Mouse (Mus musculus): Measurements from ENCODE around the gene Elp6. TPM values are rescaled to one million over a fixed set of nuclear protein-coding genes. Genes with fewer than 3 reads are reported as not detected.

Gene Elp6
- total RNA-seq (2023): 1 to 10 TPM; 2.6 to 3.8 TPM

GRCm38 (mm10) chr9:110304969-110305651, at the start of gene Elp6:
Gene Elp6, plus strand, starts transcription at chr9:110305173.

GRCm38 (mm10) chr9:110333135-110333895, 28.3 kb downstream of the Elp6 start, which contains the start of gene Scap:
Gene Scap, plus strand, starts transcription at chr9:110333288.

Other genes with a start within 250 kb of the Elp6 start
- 10 to 100 TPM; 38.3 to 50.0 TPM for gene Smarcc1, start 187.5 kb upstream of the Elp6 start, total RNA-seq (2023)
- gene Dhx30, start 187.3 kb upstream of the Elp6 start, total RNA-seq (2023): 10 to 100 TPM; 70.2 to 77.5 TPM
- gene Cspg5, start 61.4 kb upstream of the Elp6 start, total RNA-seq (2023): under 1 TPM; 0.68 to 0.85 TPM
- gene Scap, start 28.1 kb downstream of the Elp6 start, total RNA-seq (2023): 10 to 100 TPM; 39.9 to 42.5 TPM
- 10 to 100 TPM; 57.1 to 57.7 TPM for gene Ptpn23, start 103.0 kb downstream of the Elp6 start, total RNA-seq (2023)
- gene Ngp, start 114.6 kb downstream of the Elp6 start, total RNA-seq (2023): 1 to 10 TPM; 2.8 to 3.9 TPM
- gene Klhl18, start 171.5 kb downstream of the Elp6 start, total RNA-seq (2023): 10 to 100 TPM; 55.5 to 57.3 TPM
- 1 to 10 TPM; 5.2 to 8.6 TPM for gene Kif9, start 171.8 kb downstream of the Elp6 start, total RNA-seq (2023)
- gene Setd2, start 227.4 kb downstream of the Elp6 start, total RNA-seq (2023): 100 to 1,000 TPM; 125 to 146 TPM